Mouse (Mus musculus) left cerebral cortex, postnatal 14 days (tissue): ENCODE measurements around the gene Tspan9. TPM values are rescaled to one million over a fixed set of nuclear protein-coding genes. Genes with fewer than 3 reads are reported as not detected.

Source experiments
- DNase-seq, 2 experiments: peaks; one replicate each; pipeline ENCODE4 v3.0.0; 2021 to 2022; ENCODE audit warnings: low spot score in 2 of 2, mixed read lengths in 1 of 2
- intact Hi-C: fragments of 180-260 bp; cut with DNase I; formaldehyde crosslinking; loops from one replicate; pipeline ENCODE4 v1.15.1; 2025
- total RNA-seq, 2 experiments: library from RNA; stranded (reverse); gene quantifications; 2 replicates each; pipeline ENCODE4 v1.2.3; 2021

The Tspan9 gene
- total RNA-seq, 2 experiments from 2014 or later, result 71.3 to 77.5 TPM

- intact Hi-C loops, result loop anchor here (5.0 to 10.0 kb wide), 2 partner anchors 116 to 563 kb away; no protein-coding TSS in a partner anchor
- no peak for DNase-seq
These were observed 111.8 kb downstream of the Tspan9 start for GRCm38 (mm10) chr6:128031584-128031983.

- intact Hi-C loops, result loop anchor here (5.0 to 10.0 kb wide), 2 partner anchors 116 to 564 kb away; no protein-coding TSS in a partner anchor
- no peak for DNase-seq
These were observed 112.3 kb downstream of the Tspan9 start for GRCm38 (mm10) chr6:128031096-128031495.

GRCm38 (mm10) chr6:128030475-128030874 is 112.9 kb downstream of the Tspan9 start:
- DNase-seq, result no peak
- intact Hi-C loops, result loop anchor here (5.0 to 10.0 kb wide), 2 partner anchors 117 to 564 kb away; no protein-coding TSS in a partner anchor

GRCm38 (mm10) chr6:128029517-128030348 is 113.7 kb downstream of the Tspan9 start:
- intact Hi-C loops, result loop anchor here (5.0 to 10.0 kb wide), 2 partner anchors 118 to 565 kb away; no protein-coding TSS in a partner anchor

GRCm38 (mm10) chr6:128028116-128028940 is 115.1 kb downstream of the Tspan9 start:
- peak in 1 of 2 experiments; percentile 73 for DNase-seq
- intact Hi-C loops, result no loop called here

More at GRCm38 (mm10) chr6:128029517-128030348, 113.7 kb downstream of the Tspan9 start:
- DNase-seq, result no peak

GRCm38 (mm10) chr6:128025997-128026396 is 117.4 kb downstream of the Tspan9 start:
- intact Hi-C loops, result no loop called here
- no peak for DNase-seq

- DNase-seq, result no peak
- intact Hi-C loops, result no loop called here
These were observed 117.8 kb downstream of the Tspan9 start for GRCm38 (mm10) chr6:128025581-128025980.

- intact Hi-C loops, result no loop called here
- no peak for DNase-seq
These were observed 121.2 kb downstream of the Tspan9 start for GRCm38 (mm10) chr6:128022207-128022606.

- intact Hi-C loops, result no loop called here
- DNase-seq, result no peak
These were observed 121.5 kb downstream of the Tspan9 start for GRCm38 (mm10) chr6:128021931-128022202.

- intact Hi-C loops, result no loop called here
These were observed 122.1 kb downstream of the Tspan9 start for GRCm38 (mm10) chr6:128021106-128021930.

GRCm38 (mm10) chr6:128020521-128021057 is 122.8 kb downstream of the Tspan9 start:
- peak in 1 of 2 experiments; percentile 59 for DNase-seq
- intact Hi-C loops, result no loop called here

More at GRCm38 (mm10) chr6:128021106-128021930, 122.1 kb downstream of the Tspan9 start:
- no peak for DNase-seq

GRCm38 (mm10) chr6:128020053-128020452 is 123.3 kb downstream of the Tspan9 start:
- no peak for DNase-seq

GRCm38 (mm10) chr6:128019119-128019518 is 124.3 kb downstream of the Tspan9 start:
- intact Hi-C loops, result no loop called here
- DNase-seq, result no peak

More at GRCm38 (mm10) chr6:128020053-128020452, 123.3 kb downstream of the Tspan9 start:
- intact Hi-C loops, result no loop called here

- intact Hi-C loops, result no loop called here
These were observed 128.1 kb downstream of the Tspan9 start for GRCm38 (mm10) chr6:128015304-128015703.

GRCm38 (mm10) chr6:128011781-128012180 is 131.6 kb downstream of the Tspan9 start:
- intact Hi-C loops, result no loop called here
- DNase-seq, result no peak

More at GRCm38 (mm10) chr6:128015304-128015703, 128.1 kb downstream of the Tspan9 start:
- no peak for DNase-seq

- DNase-seq, result peak in 1 of 2 experiments; percentile 63
These were observed 132.3 kb downstream of the Tspan9 start for GRCm38 (mm10) chr6:128011071-128011477.

GRCm38 (mm10) chr6:128010135-128010971 is 133.0 kb downstream of the Tspan9 start:
- intact Hi-C loops, result no loop called here
- DNase-seq, result no peak

More at GRCm38 (mm10) chr6:128011071-128011477, 132.3 kb downstream of the Tspan9 start:
- intact Hi-C loops, result no loop called here

GRCm38 (mm10) chr6:128007982-128008562 is 135.3 kb downstream of the Tspan9 start:
- DNase-seq, result no peak
- intact Hi-C loops, result no loop called here
